Mouse (Mus musculus): ENCODE results near the gene Gabbr2. TPM values are rescaled to one million over a fixed set of nuclear protein-coding genes. Genes with fewer than 3 reads are reported as not detected.

Gabbr2 gene
- polyA plus RNA-seq, 1 experiment from 2014 or later: 0.12 TPM

DNA sequence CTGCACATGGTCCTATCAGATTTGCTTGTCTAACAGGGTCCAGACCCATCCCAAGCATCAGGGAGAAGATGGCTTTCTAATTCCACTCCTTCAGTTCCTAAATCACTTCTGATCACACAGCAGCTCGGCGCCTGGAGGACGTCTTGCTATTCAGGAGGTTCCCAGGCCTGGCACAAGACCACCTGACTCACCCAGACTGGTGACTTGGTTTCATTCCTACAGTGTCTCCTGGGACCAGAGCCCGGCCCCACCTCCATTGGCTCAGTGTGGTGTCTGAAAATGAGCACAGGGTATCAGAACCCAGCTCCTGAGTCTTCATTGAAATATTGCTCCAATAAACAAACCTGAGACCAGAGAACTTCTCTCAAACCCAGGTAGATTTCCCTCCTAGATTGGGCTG is 9.6 kb downstream of the Gabbr2 start:
- Histone ChIP-seq H3K36me3 (no peaks in the 10 kb centered on the region), H3K27me3 (ENCODE audit: low read depth, poor library complexity, severe bottlenecking) (no peaks in the 10 kb centered on the region), H3K4me1 (no peaks in the 10 kb centered on the region), H3K4me3 (no peak overlapping the region), H3K27ac (replicated peaks) (no peak overlapping the region), H3K9me3 (replicated peaks) (no peaks in the 10 kb centered on the region)
- no peak for DNase-seq (ENCODE audit: low spot score)
- 92% methylated on average over 4 of the region's 4 CpGs for WGBS

DNA sequence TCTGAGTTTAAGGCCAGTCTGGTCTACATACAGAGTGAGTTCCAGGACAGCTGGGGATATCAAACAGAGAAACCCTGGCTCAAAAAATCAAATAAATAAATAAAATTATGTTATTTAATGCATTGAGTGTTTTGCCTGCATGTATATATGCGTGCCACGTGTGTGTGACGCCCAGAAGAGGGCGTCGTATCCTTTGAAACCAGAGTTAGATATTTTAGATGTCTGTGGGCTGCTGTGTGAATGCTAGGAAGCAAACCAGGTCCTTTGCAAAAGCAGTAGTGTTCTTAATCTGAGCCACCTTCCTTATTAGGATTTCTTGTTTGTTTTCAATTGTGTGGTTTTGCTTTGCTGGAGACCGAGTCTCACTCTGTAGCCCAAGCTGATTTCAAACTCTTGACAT is 13.3 kb downstream of the Gabbr2 start:
- H3K4me1 ChIP-seq: no peaks in the 10 kb centered on the region
- no peaks in the 10 kb centered on the region for H3K36me3 ChIP-seq
- WGBS: 86% methylated on average over 6 of the region's 6 CpGs
- no peak overlapping the region for H3K27ac ChIP-seq (replicated peaks)
- H3K4me3 ChIP-seq: no peak overlapping the region
- H3K9me3 ChIP-seq (replicated peaks): no peaks in the 10 kb centered on the region
- no peak for DNase-seq (ENCODE audit: low spot score)
- no peaks in the 10 kb centered on the region for H3K27me3 ChIP-seq (ENCODE audit: low read depth, poor library complexity, severe bottlenecking)

DNA sequence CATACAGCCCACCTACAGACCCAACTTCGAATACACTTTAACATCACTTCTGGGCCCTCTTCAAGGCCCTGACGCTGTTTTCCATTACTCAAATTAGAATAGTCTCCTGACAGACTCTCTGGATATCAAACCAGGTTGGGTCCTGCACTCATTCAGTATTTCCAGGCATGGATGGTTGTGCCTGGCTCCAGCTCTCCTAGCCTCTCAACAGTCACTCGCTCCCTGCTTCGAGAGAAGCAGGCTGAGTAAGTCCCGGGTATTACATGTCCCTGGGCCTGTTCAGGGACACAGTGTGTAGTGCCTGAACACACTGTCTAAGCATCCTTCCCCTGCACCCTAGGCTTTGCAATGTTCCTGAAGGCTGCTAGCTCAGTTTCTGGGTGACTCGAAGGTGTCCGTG is 14.5 kb downstream of the Gabbr2 start:
- Histone ChIP-seq H3K4me1 (no peaks in the 10 kb centered on the region), H3K9me3 (replicated peaks) (no peaks in the 10 kb centered on the region), H3K36me3 (no peaks in the 10 kb centered on the region), H3K27ac (replicated peaks) (no peak overlapping the region), H3K27me3 (ENCODE audit: low read depth, poor library complexity, severe bottlenecking) (no peaks in the 10 kb centered on the region), H3K4me3 (no peak overlapping the region)
- WGBS: 94% methylated on average over 7 of the region's 7 CpGs
- DNase-seq (ENCODE audit: low spot score): no peak

- Histone ChIP-seq H3K4me3 (no peak overlapping the region), H3K36me3 (no peaks in the 10 kb centered on the region), H3K9me3 (replicated peaks) (no peaks in the 10 kb centered on the region), H3K27me3 (ENCODE audit: low read depth, poor library complexity, severe bottlenecking) (no peaks in the 10 kb centered on the region), H3K4me1 (no peaks in the 10 kb centered on the region), H3K27ac (replicated peaks) (no peak overlapping the region)
- WGBS: 85% methylated on average over 11 of the region's 11 CpGs
- DNase-seq (ENCODE audit: low spot score): no peak
Observed at GRCm38 (mm10) chr4:46976671-46977071, 15.0 kb downstream of the Gabbr2 start.

GRCm38 (mm10) chr4:46973322-46973721 is 18.4 kb downstream of the Gabbr2 start:
- Histone ChIP-seq H3K4me3 (no peak overlapping the region), H3K36me3 (no peaks in the 10 kb centered on the region), H3K27me3 (ENCODE audit: low read depth, poor library complexity, severe bottlenecking) (no peaks in the 10 kb centered on the region), H3K4me1 (no peaks in the 10 kb centered on the region), H3K9me3 (replicated peaks) (no peaks in the 10 kb centered on the region), H3K27ac (replicated peaks) (no peak overlapping the region)
- WGBS: 91% methylated on average over 10 of the region's 10 CpGs
- DNase-seq (ENCODE audit: low spot score): no peak

- Histone ChIP-seq H3K9me3 (replicated peaks) (no peaks in the 10 kb centered on the region), H3K36me3 (no peaks in the 10 kb centered on the region), H3K4me1 (no peaks in the 10 kb centered on the region), H3K27ac (replicated peaks) (no peak overlapping the region), H3K4me3 (no peak overlapping the region), H3K27me3 (ENCODE audit: low read depth, poor library complexity, severe bottlenecking) (no peaks in the 10 kb centered on the region)
- no peak for DNase-seq (ENCODE audit: low spot score)
- 94% methylated on average over 10 of the region's 10 CpGs for WGBS
Observed at GRCm38 (mm10) chr4:46967981-46968380, 23.7 kb downstream of the Gabbr2 start.

DNA sequence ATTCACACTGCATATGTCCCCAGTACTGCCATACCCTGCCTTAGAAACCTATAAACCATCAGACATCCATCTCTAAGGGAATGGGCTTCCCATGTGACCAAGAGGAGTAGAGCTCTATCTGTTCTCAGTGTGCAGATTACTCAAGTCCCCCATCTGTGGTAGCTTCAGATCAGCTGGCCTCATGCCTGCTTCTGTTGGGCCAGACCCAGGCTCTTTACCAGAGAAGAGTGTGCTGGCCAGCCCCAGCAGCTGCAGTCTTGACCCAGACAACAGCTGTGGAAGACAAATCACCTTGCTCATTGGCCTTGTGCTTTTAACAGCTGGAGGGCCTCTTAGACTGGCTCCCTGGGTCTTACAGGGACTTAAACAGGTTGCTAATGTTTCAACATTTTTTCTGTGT is 25.1 kb downstream of the Gabbr2 start:
- DNase-seq (ENCODE audit: low spot score): no peak

GRCm38 (mm10) chr4:46961403-46961802 is 30.3 kb downstream of the Gabbr2 start:
- no peaks in the 10 kb centered on the region for H3K9me3 ChIP-seq (replicated peaks)
- DNase-seq (ENCODE audit: low spot score): no peak
- 79% methylated on average over 2 of the region's 2 CpGs for WGBS
- no peak overlapping the region for H3K27ac ChIP-seq (replicated peaks)
- H3K4me1 ChIP-seq: no peaks in the 10 kb centered on the region
- no peaks in the 10 kb centered on the region for H3K27me3 ChIP-seq (ENCODE audit: low read depth, poor library complexity, severe bottlenecking)
- no peak overlapping the region for H3K4me3 ChIP-seq
- no peaks in the 10 kb centered on the region for H3K36me3 ChIP-seq

More for the DNA sequence above, 25.1 kb downstream of the Gabbr2 start:
- H3K36me3 ChIP-seq: no peaks in the 10 kb centered on the region
- H3K4me1 ChIP-seq: no peaks in the 10 kb centered on the region
- H3K27ac ChIP-seq (replicated peaks): no peak overlapping the region
- no peaks in the 10 kb centered on the region for H3K9me3 ChIP-seq (replicated peaks)
- H3K27me3 ChIP-seq (ENCODE audit: low read depth, poor library complexity, severe bottlenecking): no peaks in the 10 kb centered on the region
- H3K4me3 ChIP-seq: no peak overlapping the region

DNA sequence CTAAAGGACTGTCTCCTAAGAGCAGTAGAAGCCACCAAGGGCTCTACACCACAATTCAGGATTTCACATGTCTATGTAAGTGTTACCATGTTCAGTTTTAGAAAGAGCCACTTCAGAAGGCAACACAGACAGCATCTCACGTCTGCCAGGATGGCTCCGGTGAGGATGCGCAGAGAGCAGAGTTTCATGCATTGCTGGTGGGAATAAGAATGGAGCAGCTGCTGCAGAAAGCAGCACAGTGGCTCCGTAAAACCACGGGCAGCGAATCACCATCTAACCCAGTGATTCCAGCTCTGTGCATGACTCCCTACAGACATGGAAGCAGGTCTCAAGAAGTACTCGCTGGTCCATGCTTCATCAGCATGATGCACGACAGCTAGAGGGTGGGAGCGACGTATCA is 31.5 kb downstream of the Gabbr2 start:
- Histone ChIP-seq H3K4me1 (no peaks in the 10 kb centered on the region), H3K27ac (replicated peaks) (no peak overlapping the region), H3K9me3 (replicated peaks) (no peaks in the 10 kb centered on the region), H3K27me3 (ENCODE audit: low read depth, poor library complexity, severe bottlenecking) (no peaks in the 10 kb centered on the region), H3K36me3 (no peaks in the 10 kb centered on the region), H3K4me3 (no peak overlapping the region)
- DNase-seq (ENCODE audit: low spot score): no peak
- 91% methylated on average over 10 of the region's 10 CpGs for WGBS

DNA sequence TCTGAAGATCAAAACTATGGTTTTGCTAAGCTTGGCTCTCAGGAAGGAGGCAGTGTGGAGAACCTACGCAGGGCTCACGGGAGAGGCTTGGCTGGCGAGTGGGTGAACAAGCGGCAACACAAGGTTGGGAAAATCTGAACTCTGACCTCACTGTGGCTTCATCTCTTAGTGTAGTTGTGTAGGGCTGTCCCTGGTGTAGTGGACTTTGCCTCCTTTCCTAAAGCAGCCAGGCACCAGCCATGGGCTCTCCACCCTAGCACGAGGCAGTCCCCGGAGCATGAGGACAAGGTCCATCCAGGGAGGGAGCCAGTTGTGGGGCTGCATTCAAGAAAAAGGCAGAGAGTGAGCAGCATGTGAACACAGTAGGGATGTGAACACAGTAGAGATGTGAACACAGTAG is 31.9 kb downstream of the Gabbr2 start:
- Histone ChIP-seq H3K27me3 (ENCODE audit: low read depth, poor library complexity, severe bottlenecking) (no peaks in the 10 kb centered on the region), H3K27ac (replicated peaks) (no peak overlapping the region), H3K4me1 (no peaks in the 10 kb centered on the region), H3K36me3 (no peaks in the 10 kb centered on the region), H3K9me3 (replicated peaks) (no peaks in the 10 kb centered on the region), H3K4me3 (no peak overlapping the region)
- 98% methylated on average over 6 of the region's 6 CpGs for WGBS
- DNase-seq (ENCODE audit: low spot score): no peak

- H3K4me1 ChIP-seq: no peaks in the 10 kb centered on the region
- no peaks in the 10 kb centered on the region for H3K36me3 ChIP-seq
- H3K4me3 ChIP-seq: no peak overlapping the region
- no peak overlapping the region for H3K27ac ChIP-seq (replicated peaks)
- H3K9me3 ChIP-seq (replicated peaks): no peaks in the 10 kb centered on the region
- H3K27me3 ChIP-seq (ENCODE audit: low read depth, poor library complexity, severe bottlenecking): no peaks in the 10 kb centered on the region
- WGBS: 92% methylated on average over 7 of the region's 7 CpGs
- DNase-seq (ENCODE audit: low spot score): no peak
Observed at GRCm38 (mm10) chr4:46957955-46958354, 33.7 kb downstream of the Gabbr2 start.

- no peaks in the 10 kb centered on the region for H3K4me1 ChIP-seq
Observed at GRCm38 (mm10) chr4:46956966-46957365, 34.7 kb downstream of the Gabbr2 start.

GRCm38 (mm10) chr4:46953021-46953420 is 38.7 kb downstream of the Gabbr2 start:
- H3K9me3 ChIP-seq (replicated peaks): no peaks in the 10 kb centered on the region
- WGBS: 95% methylated on average over 7 of the region's 7 CpGs
- no peak overlapping the region for H3K27ac ChIP-seq (replicated peaks)
- no peaks in the 10 kb centered on the region for H3K27me3 ChIP-seq (ENCODE audit: low read depth, poor library complexity, severe bottlenecking)
- H3K36me3 ChIP-seq: no peaks in the 10 kb centered on the region
- no peaks in the 10 kb centered on the region for H3K4me1 ChIP-seq
- no peak for DNase-seq (ENCODE audit: low spot score)
- H3K4me3 ChIP-seq: no peak overlapping the region

More at GRCm38 (mm10) chr4:46956966-46957365, 34.7 kb downstream of the Gabbr2 start:
- Histone ChIP-seq H3K9me3 (replicated peaks) (no peaks in the 10 kb centered on the region), H3K27me3 (ENCODE audit: low read depth, poor library complexity, severe bottlenecking) (no peaks in the 10 kb centered on the region), H3K4me3 (no peak overlapping the region), H3K36me3 (no peaks in the 10 kb centered on the region), H3K27ac (replicated peaks) (no peak overlapping the region)
- DNase-seq (ENCODE audit: low spot score): no peak
- WGBS: 78% methylated on average over 4 of the region's 4 CpGs

- Histone ChIP-seq H3K9me3 (replicated peaks) (no peaks in the 10 kb centered on the region), H3K27me3 (ENCODE audit: low read depth, poor library complexity, severe bottlenecking) (no peaks in the 10 kb centered on the region), H3K27ac (replicated peaks) (no peak overlapping the region), H3K4me3 (no peak overlapping the region), H3K36me3 (no peaks in the 10 kb centered on the region), H3K4me1 (no peaks in the 10 kb centered on the region)
- no peak for DNase-seq (ENCODE audit: low spot score)
- WGBS: 90% methylated on average over 4 of the region's 4 CpGs
Observed at GRCm38 (mm10) chr4:46952562-46952961, 39.1 kb downstream of the Gabbr2 start.

All from midbrain, embryonic 10.5 days (tissue).